Mouse (Mus musculus) midbrain, postnatal 0 days (tissue): ENCODE results near the gene Edem1. TPM values are rescaled to one million over a fixed set of nuclear protein-coding genes. Genes with fewer than 3 reads are reported as not detected.

Experiments
- ATAC-seq: fragments of 200-750 bp; cut with Nextera tagmentation; 2 replicates; pipeline ENCODE4 v1.8.0; 2017; ENCODE audit warnings: moderate number of reproducible peaks, mild to moderate bottlenecking, moderate TSS enrichment, moderate library complexity; ENCODE audit not compliant: low FRiP score
- DNase-seq: peaks from one replicate; pipeline ENCODE4 v3.0.0-alpha.2; 2015; ENCODE audit warnings: low spot score
- H3K27ac ChIP-seq: fragments of 300-500 bp; sonication (generic); 2 replicates; pipeline ENCODE4 v1.5.1; 2014; ENCODE audit warnings: low read depth, mild to moderate bottlenecking, low read length, mixed read lengths
- H3K27me3 ChIP-seq: fragments of 300-500 bp; sonication (generic); 2 replicates; pipeline ENCODE4 v1.6.1; 2014; ENCODE audit warnings: low read length, control low read depth, mixed read lengths; ENCODE audit not compliant: insufficient read depth
- H3K36me3 ChIP-seq: fragments of 300-500 bp; sonication (generic); 2 replicates; pipeline ENCODE4 v1.6.1; 2014; ENCODE audit warnings: low read length, control low read depth, mixed read lengths; ENCODE audit not compliant: insufficient read depth
- H3K4me1 ChIP-seq: fragments of 300-500 bp; sonication (generic); 2 replicates; pipeline ENCODE4 v1.6.1; 2014; ENCODE audit warnings: mild to moderate bottlenecking, control low read depth, antibody characterized with exemption, low read length, mixed read lengths; ENCODE audit not compliant: insufficient read depth
- H3K4me2 ChIP-seq: fragments of 300-500 bp; sonication (generic); 2 replicates; pipeline ENCODE4 v1.6.1; 2014; ENCODE audit warnings: low read depth, mild to moderate bottlenecking, low read length, mixed read lengths; ENCODE audit not compliant: poor library complexity, severe bottlenecking
- H3K4me3 ChIP-seq: fragments of 300-500 bp; sonication (generic); 2 replicates; pipeline ENCODE4 v1.5.1; 2014; ENCODE audit warnings: low read depth, mild to moderate bottlenecking, low read length, moderate library complexity
- H3K9ac ChIP-seq: fragments of 300-500 bp; sonication (generic); replicated peaks from 2 replicates; pipeline ENCODE4 v1.6.1; 2014; ENCODE audit warnings: mild to moderate bottlenecking, low read length, moderate library complexity, mixed read lengths; ENCODE audit not compliant: poor library complexity, severe bottlenecking
- H3K9me3 ChIP-seq: fragments of 300-500 bp; sonication (generic); 2 replicates; pipeline ENCODE4 v1.6.1; 2016; ENCODE audit warnings: low read length, control low read depth
- CTCF ChIP-seq: IDR thresholded peaks from 2 replicates; pipeline ENCODE4 v1.5.1; 2016; ENCODE audit warnings: antibody characterized with exemption, mild to moderate bottlenecking
- WGBS: fragments of 180-500 bp; shearing (Covaris S2); extraction: QIAGEN DNeasy Blood & Tissue Kit; methylation state at CpG from one replicate; pipeline ENCODE4 v1.1.7; 2014; 5-methylcytosine and 5-hydroxymethylcytosine counted together
- polyA plus RNA-seq: library from polyadenylated mRNA; unstranded; fragments of >200 nt; fragmentation: Nextera tagmentation; extraction: Ambion mirVana; gene quantifications from 2 replicates; pipeline ENCODE4 v1.2.1, GENCODE M21; 2015
- total RNA-seq: library from RNA; depleted of rRNA; stranded (reverse); fragments of >200 nt; gene quantifications from 2 replicates; pipeline ENCODE4 v1.2.3, GENCODE M21; 2014

Edem1 gene
- total and polyA plus RNA-seq, 2 experiments from 2014 or later = 3.7 to 11.3 TPM

DNA sequence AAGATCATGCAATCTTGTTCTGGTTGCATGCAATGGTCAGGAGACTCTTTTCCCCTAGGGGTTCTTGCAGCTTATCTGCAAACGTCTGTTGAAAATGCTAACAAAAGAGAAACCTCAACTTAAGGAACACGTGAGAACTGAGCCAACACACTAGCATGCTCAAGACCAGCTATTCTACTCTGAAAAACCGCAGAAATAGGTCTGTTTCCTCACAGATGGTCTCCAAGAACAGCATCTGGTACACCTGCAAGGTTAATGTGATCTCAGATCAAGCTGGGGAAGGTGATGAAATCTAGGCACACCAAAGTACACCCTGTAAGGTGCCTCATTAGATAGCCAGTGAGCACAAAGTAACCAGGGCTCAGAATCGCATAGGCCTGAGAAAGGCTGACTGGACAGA lies 11.0 kb downstream of the Edem1 start:
- ATAC-seq (no peak), DNase-seq (no peak)
- H3K9me3 ChIP-seq = no peaks in the 10 kb centered on the region
- no peak overlapping the region for H3K9ac ChIP-seq
- no peak overlapping the region for H3K4me2 ChIP-seq
- H3K27me3 ChIP-seq = no peaks in the 10 kb centered on the region
- H3K36me3 ChIP-seq = peaks cover 17% of the 10 kb centered on the region
- no peak overlapping the region for H3K27ac ChIP-seq
- TF ChIP-seq CTCF = no peak
- H3K4me1 ChIP-seq = no peaks in the 10 kb centered on the region
- WGBS = 87% methylated on average over 4 of the region's 4 CpGs
- no peak overlapping the region for H3K4me3 ChIP-seq

DNA sequence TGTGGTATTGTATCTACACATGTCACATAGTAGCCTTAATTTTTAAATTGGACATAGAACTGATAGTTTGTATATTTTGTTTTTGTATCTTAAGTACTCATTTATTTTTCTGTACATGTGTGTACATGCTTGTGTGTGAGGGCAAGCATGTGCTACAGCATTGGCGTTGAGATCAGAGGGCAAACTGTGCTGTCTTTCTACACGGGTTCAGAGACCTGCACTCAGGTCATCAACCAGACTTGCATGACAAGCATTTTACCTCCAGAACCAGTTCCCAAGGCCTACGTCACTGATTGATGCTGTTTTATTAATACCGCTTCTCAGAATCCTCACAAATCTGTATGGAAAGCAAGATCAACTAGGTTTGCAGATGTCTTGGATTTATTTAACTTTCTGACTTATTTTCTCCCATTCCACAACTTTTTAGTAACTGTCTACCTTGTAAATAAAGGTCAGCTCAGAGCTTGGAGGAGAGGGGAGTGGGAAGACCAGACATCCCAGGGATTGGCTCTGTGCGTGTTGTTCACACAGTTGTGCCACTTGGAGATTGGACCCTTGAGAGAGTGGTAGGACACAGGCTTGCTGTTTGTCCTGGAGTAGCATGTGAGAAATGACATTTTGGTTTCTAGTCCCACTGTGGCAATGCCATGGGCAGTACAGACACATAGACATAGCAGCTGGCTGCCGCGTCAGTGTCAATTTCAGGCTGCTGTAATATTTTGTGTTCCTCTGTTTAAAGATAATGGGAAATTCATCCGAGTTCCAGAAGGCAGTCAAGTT lies 12.6 kb downstream of the Edem1 start:
- H3K27me3 ChIP-seq = no peaks in the 10 kb centered on the region
- TF ChIP-seq CTCF = no peak
- WGBS = 96% methylated on average over 8 of the region's 8 CpGs

DNA sequence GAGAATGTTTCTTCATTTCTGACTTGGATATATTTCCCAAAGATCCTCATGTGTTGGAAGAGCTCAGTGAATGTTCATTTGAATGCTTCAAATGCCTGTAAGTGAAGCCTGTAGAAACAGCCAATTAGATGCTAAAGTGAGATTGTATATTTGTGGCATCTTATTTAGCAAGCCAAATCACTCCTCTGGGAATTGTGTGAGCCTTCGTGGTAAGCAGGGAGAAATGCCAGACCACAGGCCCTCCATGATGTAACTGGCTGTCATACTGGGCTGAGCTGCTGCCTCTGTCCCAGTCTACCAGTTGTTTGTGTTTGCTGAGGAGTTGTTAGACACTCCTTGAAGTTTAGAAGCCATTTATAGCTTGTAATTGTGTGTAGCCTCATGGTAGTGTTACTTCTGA lies 15.2 kb downstream of the Edem1 start:
- no peak for TF ChIP-seq CTCF
- Histone ChIP-seq H3K4me3 (no peak overlapping the region), H3K4me1 (no peaks in the 10 kb centered on the region), H3K36me3 (peaks cover 15% of the 10 kb centered on the region), H3K27ac (no peak overlapping the region), H3K27me3 (no peaks in the 10 kb centered on the region), H3K4me2 (no peak overlapping the region), H3K9ac (no peak overlapping the region), H3K9me3 (no peaks in the 10 kb centered on the region)
- ATAC-seq (no peak), DNase-seq (no peak)
- 72% methylated on average over 1 of the region's 1 CpGs for WGBS

More for the DNA sequence above, 12.6 kb downstream of the Edem1 start:
- Histone ChIP-seq H3K9ac (no peak overlapping the region), H3K9me3 (no peaks in the 10 kb centered on the region), H3K4me3 (no peak overlapping the region), H3K27ac (no peak overlapping the region), H3K4me1 (no peaks in the 10 kb centered on the region), H3K4me2 (no peak overlapping the region), H3K36me3 (peaks cover 20% of the 10 kb centered on the region)
- no peak for ATAC-seq
- DNase-seq = no peak

DNA sequence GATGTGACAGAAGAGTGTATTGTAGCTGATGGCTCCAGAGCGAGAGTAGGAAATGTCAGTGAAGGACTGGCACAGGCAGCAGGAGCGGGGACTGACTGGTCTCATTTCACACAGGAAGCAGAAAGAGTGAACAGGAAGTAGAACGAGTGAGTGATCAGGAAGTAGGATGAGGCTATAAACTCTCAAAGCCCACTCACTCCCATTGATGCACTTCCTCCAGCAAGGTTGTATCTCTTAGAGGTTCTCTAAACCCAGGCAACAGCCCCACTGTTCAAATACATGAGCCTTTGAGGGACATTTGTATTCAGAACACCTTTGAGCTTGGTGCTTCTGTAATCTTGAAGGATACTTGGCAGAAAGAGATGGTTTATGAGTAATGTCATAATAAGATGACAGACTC lies 15.7 kb downstream of the Edem1 start:
- 86% methylated on average over 3 of the region's 3 CpGs for WGBS
- no peak overlapping the region for H3K4me3 ChIP-seq
- H3K27me3 ChIP-seq = no peaks in the 10 kb centered on the region
- H3K4me2 ChIP-seq = no peak overlapping the region
- no peak for DNase-seq
- no peak overlapping the region for H3K27ac ChIP-seq
- ATAC-seq = no peak
- peaks cover 20% of the 10 kb centered on the region for H3K36me3 ChIP-seq
- no peaks in the 10 kb centered on the region for H3K9me3 ChIP-seq
- TF ChIP-seq CTCF = no peak
- H3K4me1 ChIP-seq = no peaks in the 10 kb centered on the region
- no peak overlapping the region for H3K9ac ChIP-seq

DNA sequence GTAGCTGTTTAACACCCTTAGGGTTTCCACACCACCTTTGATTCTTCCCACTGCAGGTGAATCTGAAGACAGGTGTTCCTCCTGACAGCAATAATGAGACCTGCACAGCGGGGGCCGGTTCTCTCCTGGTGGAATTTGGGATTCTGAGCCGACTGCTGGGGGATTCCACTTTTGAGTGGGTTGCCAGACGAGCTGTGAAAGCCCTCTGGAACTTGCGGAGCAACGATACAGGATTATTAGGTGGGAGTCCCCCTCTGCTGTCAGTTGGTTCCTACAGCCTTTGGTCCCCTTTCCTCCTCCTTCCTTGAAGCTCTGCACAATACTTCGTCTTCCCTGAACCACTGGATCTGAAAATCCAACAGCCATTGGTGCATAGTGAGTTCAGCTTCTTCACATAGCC lies 16.3 kb downstream of the Edem1 start:
- Histone ChIP-seq H3K9me3 (no peaks in the 10 kb centered on the region), H3K4me2 (no peak overlapping the region), H3K9ac (no peak overlapping the region), H3K4me1 (no peaks in the 10 kb centered on the region), H3K4me3 (no peak overlapping the region), H3K27ac (no peak overlapping the region), H3K27me3 (no peaks in the 10 kb centered on the region), H3K36me3 (peaks cover 23% of the 10 kb centered on the region)
- TF ChIP-seq CTCF = no peak
- 88% methylated on average over 7 of the region's 7 CpGs for WGBS
- DNase-seq (no peak), ATAC-seq (no peak)

DNA sequence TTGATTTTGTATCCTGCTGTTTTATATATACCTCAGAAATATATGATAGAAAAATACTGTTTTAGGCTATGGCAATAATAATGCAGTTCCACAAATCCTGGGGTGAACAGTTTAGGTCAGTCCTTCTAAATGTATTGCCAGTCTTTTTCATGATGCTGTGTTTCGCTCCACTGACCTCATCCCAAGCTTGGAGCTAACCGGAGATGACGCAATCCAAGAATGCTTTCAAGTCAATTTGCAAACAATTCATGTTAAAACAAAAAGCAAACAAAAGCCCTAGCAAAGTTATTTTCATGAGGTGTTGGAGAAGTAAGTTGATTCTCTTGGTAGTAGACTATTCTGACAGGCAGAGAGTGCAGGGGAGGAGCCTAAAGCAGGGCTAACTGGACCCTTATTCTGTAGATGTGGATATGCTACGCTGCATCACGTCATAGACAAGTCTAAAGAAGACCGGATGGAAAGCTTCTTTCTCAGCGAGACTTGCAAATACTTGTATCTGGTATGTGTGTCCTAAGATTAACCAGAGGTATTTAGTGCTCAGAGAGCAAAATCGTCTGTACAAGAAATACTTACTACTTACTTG lies 23.7 kb downstream of the Edem1 start:
- H3K4me3 ChIP-seq = no peak overlapping the region
- no peak for ATAC-seq
- TF ChIP-seq CTCF = no peak
- WGBS = 94% methylated on average over 8 of the region's 8 CpGs
- DNase-seq = no peak
- H3K4me2 ChIP-seq = no peak overlapping the region
- no peaks in the 10 kb centered on the region for H3K4me1 ChIP-seq
- H3K9me3 ChIP-seq = no peaks in the 10 kb centered on the region
- H3K27ac ChIP-seq = no peak overlapping the region
- H3K9ac ChIP-seq = no peak overlapping the region
- no peaks in the 10 kb centered on the region for H3K27me3 ChIP-seq
- peaks cover 43% of the 10 kb centered on the region for H3K36me3 ChIP-seq
